Mouse (Mus musculus) heart, embryonic 11.5 days (tissue): ENCODE measurements around the gene Dgcr6. TPM values are rescaled to one million over a fixed set of nuclear protein-coding genes. Genes with fewer than 3 reads are reported as not detected.

Source experiments
- ATAC-seq: fragments of 200-750 bp; cut with Nextera tagmentation; replicated peaks from 2 replicates; pipeline ENCODE4 v1.8.0; 2017; ENCODE audit warnings: moderate library complexity; ENCODE audit not compliant: insufficient number of reproducible peaks, low FRiP score, low TSS enrichment
- H3K27ac ChIP-seq: fragments of 300-500 bp; sonication (generic); 2 replicates; pipeline ENCODE4 v1.5.1; 2014; ENCODE audit warnings: mild to moderate bottlenecking, low read depth, low read length
- H3K27me3 ChIP-seq: fragments of 300-500 bp; sonication (generic); 2 replicates; pipeline ENCODE4 v1.6.1; 2014; ENCODE audit warnings: mild to moderate bottlenecking, low read length, mixed read lengths; ENCODE audit not compliant: control insufficient read depth, insufficient read depth
- H3K36me3 ChIP-seq: fragments of 300-500 bp; sonication (generic); 2 replicates; pipeline ENCODE4 v1.6.1; 2014; ENCODE audit warnings: mild to moderate bottlenecking, low read length, moderate library complexity, mixed read lengths; ENCODE audit not compliant: control insufficient read depth, insufficient read depth
- H3K4me1 ChIP-seq: fragments of 300-500 bp; sonication (generic); 2 replicates; pipeline ENCODE4 v1.6.1; 2014; ENCODE audit warnings: low read length; ENCODE audit not compliant: control insufficient read depth, insufficient read depth
- H3K4me2 ChIP-seq: fragments of 300-500 bp; sonication (generic); 2 replicates; pipeline ENCODE4 v1.6.1; 2014; ENCODE audit warnings: mild to moderate bottlenecking, moderate library complexity
- H3K4me3 ChIP-seq: fragments of 300-500 bp; sonication (generic); 2 replicates; pipeline ENCODE4 v1.5.1; 2014; ENCODE audit warnings: low read depth, low read length
- H3K9ac ChIP-seq: fragments of 300-500 bp; sonication (generic); 2 replicates; pipeline ENCODE4 v1.6.1; 2014; ENCODE audit warnings: mild to moderate bottlenecking, low read depth, low read length, moderate library complexity
- H3K9me3 ChIP-seq: fragments of 300-500 bp; sonication (generic); replicated peaks from 2 replicates; pipeline ENCODE4 v1.6.1; 2016; ENCODE audit warnings: low read length; ENCODE audit not compliant: control insufficient read depth
- WGBS: fragments of 180-500 bp; shearing (Covaris S2); extraction: QIAGEN DNeasy Blood & Tissue Kit; methylation state at CpG from one replicate; pipeline ENCODE4 v1.1.7; 2014; ENCODE audit not compliant: insufficient replicate concordance; 5-methylcytosine and 5-hydroxymethylcytosine counted together
- polyA plus RNA-seq: library from polyadenylated mRNA; unstranded; fragments of >200 nt; fragmentation: Nextera tagmentation; extraction: Ambion mirVana; gene quantifications from 2 replicates; pipeline ENCODE4 v1.2.1, GENCODE M21; 2014

Gene Dgcr6
- polyA plus RNA-seq, 1 experiment from 2014 or later: 64.7 TPM

- Histone ChIP-seq H3K9ac (no peak overlapping the region), H3K27ac (no peak overlapping the region), H3K27me3 (peaks cover 2% of the 10 kb centered on the region), H3K9me3 (no peaks in the 10 kb centered on the region), H3K36me3 (no peaks in the 10 kb centered on the region), H3K4me1 (no peaks in the 10 kb centered on the region), H3K4me2 (no peak overlapping the region), H3K4me3 (no peak overlapping the region)
- ATAC-seq: no peak
- WGBS: 19% methylated on average over 8 of the region's 8 CpGs
Observed at GRCm38 (mm10) chr16:18119031-18119730, 66.5 kb downstream of the Dgcr6 start.

Other genes with a start within 250 kb of the Dgcr6 start
- gene B830017H08Rik, start 219.7 kb upstream of the Dgcr6 start, polyA plus RNA-seq: 0.13 TPM in 1 of 2 replicates, not detected in the other
- gene Car15, start 214.5 kb upstream of the Dgcr6 start, polyA plus RNA-seq: 1.0 and 1.9 TPM in 2 replicates
- 0.07 and 0.17 TPM in 2 replicates for gene Gm20518, start 161.2 kb upstream of the Dgcr6 start, polyA plus RNA-seq
- 0.07 TPM in 1 of 2 replicates, not detected in the other for gene Tssk1, start 158.6 kb upstream of the Dgcr6 start, polyA plus RNA-seq
- gene Dgcr2, start 154.3 kb upstream of the Dgcr6 start, polyA plus RNA-seq: 44.8 and 49.9 TPM in 2 replicates
- 0.11 TPM in 1 of 2 replicates, not detected in the other for gene Tssk2, start 154.2 kb upstream of the Dgcr6 start, polyA plus RNA-seq
- gene Ess2, start 141.5 kb upstream of the Dgcr6 start, polyA plus RNA-seq: 27.2 and 29.8 TPM in 2 replicates
- not detected in 2 replicates for gene Gsc2, start 137.8 kb upstream of the Dgcr6 start, polyA plus RNA-seq
- gene Slc25a1, start 124.6 kb upstream of the Dgcr6 start, polyA plus RNA-seq: 35.9 and 39.5 TPM in 2 replicates
- not detected in 2 replicates for gene Vpreb2, start 72.4 kb upstream of the Dgcr6 start, polyA plus RNA-seq
- gene Prodh, start 37.3 kb downstream of the Dgcr6 start, polyA plus RNA-seq: 8.0 TPM in 2 replicates
- gene Rtn4r, start 74.8 kb downstream of the Dgcr6 start, polyA plus RNA-seq: 0.25 and 0.26 TPM in 2 replicates
- not detected in 2 replicates for gene Ccdc188, start 165.0 kb downstream of the Dgcr6 start, polyA plus RNA-seq
- 16.3 and 17.3 TPM in 2 replicates for gene Zdhhc8, start 182.3 kb downstream of the Dgcr6 start, polyA plus RNA-seq
- gene Trmt2a, start 195.8 kb downstream of the Dgcr6 start, polyA plus RNA-seq: 56.0 and 58.2 TPM in 2 replicates
- gene Ranbp1, start 195.9 kb downstream of the Dgcr6 start, polyA plus RNA-seq: 585 and 656 TPM in 2 replicates
- 3.7 TPM in 1 of 2 replicates, not detected in the other for gene Gm49776, start 205.5 kb downstream of the Dgcr6 start, polyA plus RNA-seq
- gene Dgcr8, start 236.4 kb downstream of the Dgcr6 start, polyA plus RNA-seq: 23.6 and 26.4 TPM in 2 replicates